Mouse (Mus musculus) layer of hippocampus, postnatal 14 days (tissue): ENCODE data around the gene Rpp25l. TPM values are rescaled to one million over a fixed set of nuclear protein-coding genes. Genes with fewer than 3 reads are reported as not detected.
"Not testable (repeated sequence)": the region's sequence is repeated elsewhere in the genome, so short reads cannot be mapped to it uniquely, and the experiment has no call there.

Experiments
- DNase-seq, 2 experiments: peaks; one replicate each; pipeline ENCODE4 v3.0.0; 2021 to 2022; ENCODE audit warnings: low spot score in 2 of 2, mixed read lengths in 1 of 2
- total RNA-seq, 2 experiments: library from RNA; stranded (reverse); gene quantifications; 2 replicates each; pipeline ENCODE4 v1.2.3; 2021

The Rpp25l gene
- total RNA-seq, 2 experiments from 2014 or later: 26.7 to 31.1 TPM

DNA sequence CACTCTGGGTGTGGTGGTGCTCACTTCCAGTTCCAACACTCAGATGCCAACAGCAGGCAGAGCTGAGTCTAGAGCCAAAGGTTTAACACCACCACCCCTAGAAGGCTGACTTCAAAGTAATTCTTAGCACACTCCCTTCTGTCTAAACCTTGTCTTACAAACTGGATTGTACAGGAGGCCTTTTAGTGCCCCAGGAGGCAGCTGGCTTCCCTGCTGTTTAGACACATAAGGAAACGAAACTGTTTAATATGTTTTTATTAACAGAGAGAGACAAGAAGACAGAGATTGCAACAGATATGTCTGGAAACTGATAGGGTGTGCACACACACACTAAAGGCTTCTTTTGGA lies 24.9 kb upstream of the Rpp25l start:
- DNase-seq: no peak

DNA sequence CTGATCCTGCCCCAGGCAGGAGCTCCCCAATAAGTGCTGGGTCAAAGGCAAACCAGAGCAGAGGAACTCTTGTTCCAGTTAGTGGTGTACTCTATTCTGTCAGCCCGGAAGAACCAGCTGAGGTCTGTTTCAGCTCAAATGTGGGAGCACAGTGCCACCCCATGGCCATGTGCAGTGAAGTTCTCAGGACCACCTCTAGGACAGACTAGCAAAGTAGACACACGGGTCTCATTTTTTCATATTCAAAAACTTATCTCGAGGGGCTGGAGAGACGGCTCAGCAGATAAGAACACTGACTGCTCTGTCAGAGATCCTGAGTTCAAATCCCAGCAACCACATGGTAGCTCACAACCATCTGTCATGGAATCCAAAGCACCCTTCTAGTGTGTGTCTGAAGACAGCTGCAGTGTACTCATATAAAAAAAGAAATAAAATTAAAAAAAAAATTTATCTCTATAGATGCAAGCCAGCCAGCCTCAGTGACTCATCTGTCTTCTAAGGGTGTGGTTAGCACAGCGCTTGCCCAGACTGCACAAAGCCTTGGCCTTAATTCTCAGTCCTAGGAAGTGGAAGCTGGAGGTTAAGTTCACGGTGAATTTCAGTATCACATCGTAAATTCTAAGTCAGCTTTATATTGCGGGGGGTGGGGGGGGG lies 24.4 kb upstream of the Rpp25l start:
- DNase-seq: peak; percentile 66 to 88

DNA sequence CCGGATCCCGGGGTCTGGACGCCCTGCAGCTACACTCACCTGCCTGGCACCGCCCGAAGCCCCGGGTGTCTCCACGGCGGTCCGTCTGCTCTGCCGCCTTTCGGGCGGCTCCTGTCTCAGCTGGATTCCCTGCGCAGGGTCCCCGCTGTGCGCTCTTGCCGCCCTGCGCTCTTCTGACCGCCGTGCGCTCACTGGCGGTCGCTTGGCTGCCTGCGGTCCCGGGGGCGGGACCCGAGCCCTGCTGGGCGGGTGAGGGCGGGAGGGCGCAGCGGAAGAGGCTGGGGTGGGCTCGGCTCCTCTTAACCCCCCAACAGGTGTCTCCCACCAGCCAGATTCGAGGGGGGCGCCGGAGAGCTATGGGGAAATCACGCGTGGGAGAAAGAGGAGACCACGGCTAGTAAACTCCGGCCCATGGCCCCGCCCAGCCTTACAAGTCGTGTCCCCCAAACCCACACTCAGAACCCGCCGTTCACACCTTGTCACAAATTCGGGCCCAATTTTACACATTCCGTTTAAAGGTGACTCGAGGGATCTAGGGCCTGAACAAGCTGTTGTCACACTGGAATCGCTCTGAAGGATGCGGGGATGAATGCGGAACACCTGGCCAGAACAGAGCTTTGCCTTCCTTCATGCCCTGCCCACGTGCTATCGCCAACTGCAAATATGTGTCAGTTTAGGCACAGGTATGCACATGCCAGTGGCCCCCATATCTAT lies 17.9 kb upstream of the Rpp25l start, which contains the start of gene Arid3c:
Gene Arid3c, minus strand, starts transcription at position 91 of the 714 bp plus-strand sequence.
- DNase-seq: no peak

DNA sequence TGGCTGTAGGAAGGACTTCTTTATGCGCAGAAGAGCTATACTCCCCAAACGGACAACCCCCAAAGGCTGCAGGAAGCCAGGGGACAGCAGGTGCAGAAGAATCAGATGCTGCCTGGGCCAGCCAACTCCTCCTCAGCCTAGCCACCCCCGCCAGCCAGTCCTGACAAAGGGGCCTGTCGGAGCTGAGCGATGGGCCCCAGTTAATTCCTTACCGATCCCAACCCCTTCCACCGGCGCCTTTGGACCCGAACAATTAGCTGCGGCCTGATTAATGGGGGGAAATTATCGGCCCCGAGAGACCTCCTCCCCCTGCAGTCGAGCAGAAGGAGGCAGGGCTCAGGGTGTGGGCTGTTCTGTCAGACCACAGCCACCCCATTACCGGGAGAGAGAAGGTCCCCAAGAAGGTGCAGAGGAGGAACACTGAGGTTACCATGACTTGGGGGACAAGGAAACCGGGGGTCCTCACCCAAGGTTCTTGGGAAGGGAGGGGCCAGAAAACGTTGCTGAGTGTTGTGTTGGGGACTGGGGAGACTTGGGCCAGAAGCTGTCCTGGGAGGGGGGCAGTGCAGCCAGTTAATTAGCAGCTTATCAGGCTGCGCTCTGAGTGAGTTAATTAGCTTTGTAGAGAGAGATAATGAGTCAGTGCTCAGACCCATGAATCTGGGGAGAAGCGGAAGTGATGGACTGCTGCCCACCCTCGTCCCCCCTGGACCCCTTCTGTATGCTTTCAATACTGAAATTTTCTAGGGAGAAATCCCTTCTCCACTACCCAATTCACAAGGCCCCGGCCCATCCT lies 13.7 kb upstream of the Rpp25l start:
- DNase-seq: no peak

DNA sequence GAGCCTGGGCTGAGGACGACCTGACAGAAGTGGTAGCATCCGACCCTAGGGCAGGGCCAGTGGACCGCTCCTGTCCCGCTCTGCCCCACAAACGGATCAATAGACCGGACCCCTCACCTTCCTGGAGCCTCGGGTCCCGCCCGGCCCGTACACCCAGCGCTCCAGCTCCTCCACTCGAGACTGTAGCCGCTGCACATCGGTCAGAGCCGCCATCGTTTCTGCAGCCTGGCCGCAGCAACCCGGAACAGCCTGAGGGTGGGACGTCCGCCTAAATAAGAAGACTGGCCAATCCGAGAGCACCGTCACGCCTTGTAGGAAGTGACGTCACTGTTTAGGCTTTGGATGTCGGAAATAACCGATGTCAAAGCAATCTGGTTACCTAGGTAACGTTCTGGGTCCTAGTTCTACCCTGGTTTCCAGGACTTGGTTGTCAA lies 9.6 kb upstream of the Rpp25l start, which contains the start of gene Dctn3:
Gene Dctn3, minus strand, starts transcription at position 253 of the 434 bp plus-strand sequence.
- peak; percentile 78 to 96 for DNase-seq

DNA sequence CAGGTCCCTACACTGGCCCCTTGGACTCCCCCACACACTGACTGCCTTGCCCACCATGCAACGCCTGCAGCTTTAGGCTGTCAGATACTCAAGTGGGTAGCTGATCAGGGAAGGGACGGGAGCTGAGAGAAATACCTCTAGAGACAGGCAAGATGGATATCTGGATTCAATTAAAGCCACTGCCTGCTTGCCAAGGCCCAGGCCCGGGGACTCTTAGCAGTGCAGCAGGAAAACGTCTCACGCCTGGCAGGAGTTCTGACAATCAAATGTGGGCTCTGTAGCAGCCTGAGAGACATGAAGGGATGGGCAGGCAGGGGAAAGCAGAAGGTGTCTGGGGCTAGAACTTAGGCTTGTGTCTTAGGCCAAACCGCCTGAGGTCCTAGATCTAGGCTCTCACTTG lies 3.5 kb upstream of the Rpp25l start:
- no peak for DNase-seq

DNA sequence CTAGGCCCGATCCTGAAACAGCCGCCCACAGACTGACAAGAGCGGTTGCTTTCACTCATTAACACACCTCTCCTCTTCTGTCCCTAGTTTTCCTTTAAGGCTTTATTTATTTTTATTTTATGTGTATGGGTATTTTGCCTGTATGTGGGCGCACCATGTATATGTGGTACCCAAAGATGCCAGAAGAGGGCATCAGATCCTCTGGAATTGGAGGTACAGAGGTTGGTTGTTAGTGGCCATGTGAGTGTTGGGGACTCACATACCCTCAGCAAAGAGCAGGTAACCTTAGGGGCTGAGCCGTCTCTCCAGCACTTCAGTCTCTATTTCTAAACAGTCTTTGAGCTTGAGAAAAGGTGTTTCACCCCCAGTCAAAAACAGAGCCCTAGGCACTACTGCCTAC lies 2.3 kb upstream of the Rpp25l start:
- DNase-seq: peak in 1 of 2 experiments; percentile 71

DNA sequence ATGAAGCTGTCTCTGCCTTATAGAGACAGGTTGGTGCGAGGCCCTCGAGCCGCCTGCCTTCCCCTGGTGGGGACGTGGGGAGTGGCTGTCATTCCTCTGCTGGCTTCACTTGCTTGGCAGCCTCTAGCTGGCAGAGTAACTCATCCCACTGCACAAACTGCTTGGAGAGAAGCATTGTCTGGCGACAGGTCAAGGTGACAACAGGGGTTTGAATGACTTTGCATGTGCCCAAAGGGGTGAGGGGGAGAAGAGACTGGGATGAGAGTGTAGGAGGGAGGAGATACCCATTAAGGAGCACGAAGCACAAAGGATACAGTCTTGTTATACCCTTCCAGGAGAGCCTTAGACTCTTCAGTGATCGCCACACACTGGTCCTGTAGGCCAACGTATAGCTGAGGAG lies 1.7 kb upstream of the Rpp25l start:
- no peak for DNase-seq

DNA sequence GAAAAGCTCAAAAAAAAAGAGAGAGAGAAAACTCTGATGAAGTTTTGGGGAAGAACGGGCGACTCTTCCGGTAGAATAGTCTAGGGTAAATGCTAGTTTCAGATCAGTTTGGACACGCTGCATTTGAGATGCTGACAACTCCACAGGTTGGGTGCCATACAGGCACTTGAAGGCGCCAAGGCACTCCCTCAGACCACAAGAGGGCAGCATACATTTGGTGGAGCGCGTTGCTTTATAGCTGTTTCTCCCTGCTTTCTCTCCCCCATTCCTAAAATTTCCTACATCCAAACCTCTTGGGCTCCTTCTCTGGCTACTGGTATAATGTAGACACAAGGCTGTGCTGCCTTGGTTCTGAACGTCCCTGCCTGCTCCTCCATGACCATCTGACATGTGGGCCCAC lies 942 bp upstream of the Rpp25l start:
- DNase-seq: peak in 1 of 2 experiments; percentile 81

DNA sequence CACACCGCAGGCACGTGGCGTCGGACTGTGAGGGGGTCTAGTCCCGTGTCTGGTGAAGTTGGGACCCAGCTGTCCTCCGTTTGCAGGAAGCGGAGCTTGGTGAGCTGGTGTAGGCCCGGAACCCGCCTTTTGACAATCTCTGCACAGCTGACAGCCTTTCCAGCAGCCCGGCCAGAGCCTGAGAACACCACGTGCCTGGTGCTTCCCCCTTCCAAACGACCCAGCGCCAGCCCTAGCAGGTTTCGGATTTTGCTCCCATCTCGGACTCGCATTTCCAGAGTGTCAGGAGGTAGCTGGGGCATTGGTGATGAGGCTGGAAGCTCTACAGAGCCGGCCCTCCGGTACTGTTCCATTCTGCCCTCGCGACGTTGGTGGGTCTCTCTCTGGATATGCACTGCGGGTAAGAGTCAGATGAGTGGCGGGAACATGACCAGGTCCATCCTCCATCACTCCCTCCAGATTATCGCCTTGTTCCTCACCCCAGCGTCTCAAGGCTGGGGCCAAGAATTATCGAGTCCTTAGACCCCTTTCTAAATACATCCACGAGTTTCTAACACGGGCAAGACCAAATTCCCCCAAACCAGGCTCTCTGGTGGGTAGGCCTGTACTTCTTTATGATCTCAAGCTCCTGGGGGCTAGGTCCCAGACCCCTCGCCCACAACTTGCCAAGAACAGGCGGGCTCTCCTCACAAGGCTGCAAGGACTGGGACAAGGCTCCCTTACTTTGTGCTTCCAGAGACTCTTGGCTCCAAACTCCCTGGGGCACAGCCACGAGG lies 725 bp downstream of the Rpp25l start:
- no peak for DNase-seq

DNA sequence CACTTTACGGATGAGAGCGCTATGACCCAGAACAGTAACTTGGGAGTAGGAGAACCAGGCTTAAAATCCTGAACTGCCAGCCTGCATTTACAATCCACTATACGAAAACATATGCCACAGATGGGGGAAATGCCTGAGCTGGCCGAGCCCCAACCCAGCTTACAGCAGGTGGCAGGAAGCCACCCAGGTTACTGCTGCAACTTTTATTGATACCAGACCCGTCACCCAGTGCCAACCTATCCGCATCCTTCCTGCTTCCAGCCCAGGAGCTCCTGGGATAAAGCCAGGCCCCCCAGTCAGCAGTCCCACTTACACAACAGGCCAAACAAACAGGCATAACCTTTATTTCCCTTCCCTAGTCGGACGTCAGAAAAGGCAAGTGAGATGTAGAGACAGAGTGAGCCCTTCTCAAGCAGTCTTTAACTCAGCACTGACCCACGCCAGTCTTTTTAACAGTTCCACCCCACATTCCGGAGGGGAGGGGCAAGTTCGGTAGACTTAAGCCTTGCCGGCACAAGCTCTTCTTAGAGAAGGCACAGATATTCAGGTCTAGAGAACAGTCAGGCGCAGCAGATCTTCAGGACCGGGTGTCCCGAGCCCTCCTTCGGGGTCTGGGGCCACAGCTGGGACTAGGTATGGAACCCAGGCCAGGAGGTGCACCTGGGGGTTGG lies 1.5 kb downstream of the Rpp25l start:
- DNase-seq: no peak

DNA sequence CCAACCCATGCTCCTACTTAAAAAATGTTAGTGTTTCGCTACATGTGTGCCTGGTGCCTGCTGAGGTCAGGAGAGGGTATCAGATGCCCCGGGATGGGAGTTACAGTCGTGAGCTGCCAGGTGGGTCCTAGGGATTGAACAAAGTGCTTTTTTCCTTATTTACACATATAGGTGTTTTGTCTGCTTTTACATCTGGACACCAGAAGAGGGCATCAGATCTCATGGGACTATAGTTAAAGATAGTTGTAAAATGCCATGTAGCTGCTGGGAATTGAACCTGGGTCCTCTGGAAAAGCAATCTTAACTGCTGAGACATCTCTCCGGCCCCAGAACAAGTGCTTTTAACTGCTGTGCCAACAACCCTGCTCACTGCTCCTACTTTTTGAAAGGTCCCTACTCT lies 3.1 kb downstream of the Rpp25l start:
- no peak for DNase-seq

DNA sequence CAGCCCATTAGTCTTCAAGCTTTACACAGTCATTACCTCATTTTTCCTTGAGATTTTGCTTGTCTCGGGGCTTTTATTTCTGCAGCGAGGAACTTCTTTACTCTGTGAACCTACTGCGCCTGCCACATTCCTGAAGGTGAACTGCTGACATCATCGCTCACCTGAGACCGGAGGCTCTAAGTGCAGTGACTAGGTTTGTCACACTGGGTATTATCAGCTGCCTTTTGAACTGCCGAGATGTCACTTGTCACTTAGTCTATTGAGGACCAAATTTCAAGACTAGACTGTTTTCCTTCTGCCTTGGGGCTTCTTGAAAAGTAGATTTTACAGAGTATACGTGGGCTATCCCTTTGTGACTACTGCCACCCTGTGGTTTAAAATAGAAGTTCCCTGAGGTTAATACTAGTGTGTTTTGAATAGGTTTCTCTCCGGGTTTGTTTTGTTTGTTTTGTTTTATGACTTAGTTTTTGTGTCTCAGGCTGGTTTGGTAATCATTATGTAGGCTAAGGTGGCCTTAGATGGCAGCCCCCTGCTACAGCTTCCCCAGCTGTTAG lies 5.1 kb downstream of the Rpp25l start:
- peak in 1 of 2 experiments; percentile 86 for DNase-seq

DNA sequence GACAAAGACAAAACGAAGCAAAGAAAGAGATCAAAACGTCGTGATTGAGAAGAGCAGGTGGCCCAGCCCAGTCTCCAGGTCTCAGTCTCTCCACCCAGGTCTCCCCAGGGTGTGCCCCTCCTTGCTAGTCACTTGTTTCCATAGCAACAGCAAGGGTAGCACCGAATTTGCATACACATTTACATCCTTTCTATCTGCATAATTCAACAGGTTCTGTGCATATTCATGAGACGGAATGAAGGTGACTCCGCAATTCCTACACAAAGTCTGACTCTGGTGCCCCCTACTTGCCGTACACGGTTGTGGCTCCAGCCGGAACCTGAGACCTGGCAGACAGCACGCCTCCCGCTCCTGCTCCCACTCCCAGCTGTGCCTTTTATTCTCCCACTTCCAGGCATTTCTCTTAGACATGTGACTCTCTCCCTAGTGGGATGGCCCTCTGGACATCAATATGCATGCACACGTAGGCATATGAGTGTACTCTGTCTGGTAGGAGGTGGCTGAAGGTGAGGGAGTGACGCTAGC lies 6.3 kb downstream of the Rpp25l start:
- DNase-seq: no peak

DNA sequence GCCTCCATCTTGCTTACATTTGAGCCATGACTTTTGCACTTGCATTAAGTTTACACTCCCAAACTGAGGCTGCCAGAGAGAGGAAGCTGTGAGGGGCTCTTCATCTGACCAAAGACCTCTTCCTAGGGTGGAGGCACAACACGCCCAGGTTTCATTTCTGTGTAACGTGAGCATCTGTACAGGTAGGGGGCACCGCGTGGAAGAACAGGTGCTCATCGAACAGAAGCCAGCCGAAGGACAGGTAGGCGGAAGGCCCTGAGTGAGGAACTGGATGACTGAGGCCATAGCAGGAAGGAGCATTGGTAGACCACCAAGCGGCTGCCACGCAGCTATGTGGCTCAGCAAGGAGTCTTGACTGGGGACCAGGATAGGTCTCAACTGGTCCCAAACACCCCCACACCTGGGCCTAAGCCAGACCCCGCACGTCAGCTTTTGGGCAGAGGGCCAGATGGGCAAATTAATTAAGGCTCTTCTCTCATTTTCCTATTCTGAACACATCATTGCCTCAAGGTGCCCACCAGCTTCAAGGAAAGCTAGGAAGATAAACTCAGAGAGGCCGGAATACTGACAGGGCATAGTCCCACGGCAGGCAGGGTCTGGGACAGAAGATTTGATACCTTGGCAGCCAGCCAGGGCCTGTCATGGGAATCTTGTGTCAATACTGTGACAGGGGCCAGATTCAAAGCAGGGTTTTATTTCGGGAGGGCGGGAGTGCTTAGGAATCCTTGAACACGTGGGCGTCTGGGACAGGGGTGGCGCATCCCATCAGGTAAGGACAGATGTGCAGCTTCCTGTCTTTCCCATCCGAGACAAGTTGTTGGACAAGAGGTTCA lies 7.2 kb downstream of the Rpp25l start:
- DNase-seq: no peak

DNA sequence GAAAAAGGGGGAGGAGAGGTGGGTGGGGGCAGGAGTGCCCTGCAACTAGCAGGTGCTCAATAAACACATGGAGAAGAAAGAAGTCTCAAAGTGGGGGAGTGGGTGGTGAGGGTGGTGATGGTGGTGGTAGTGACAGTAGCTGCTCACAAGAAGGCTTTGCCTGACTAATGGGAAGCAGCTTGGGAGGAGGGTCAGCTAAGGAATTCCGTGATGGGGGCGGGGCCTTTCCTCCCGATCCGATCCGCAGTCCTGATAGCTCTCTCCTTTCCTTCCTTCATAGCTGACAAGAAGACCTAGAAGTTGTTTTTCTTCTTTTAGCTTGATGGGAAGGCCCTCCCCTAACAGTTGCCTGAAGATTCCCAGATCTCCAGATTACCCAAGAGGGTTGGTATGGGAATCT lies 8.7 kb downstream of the Rpp25l start:
- no peak for DNase-seq

DNA sequence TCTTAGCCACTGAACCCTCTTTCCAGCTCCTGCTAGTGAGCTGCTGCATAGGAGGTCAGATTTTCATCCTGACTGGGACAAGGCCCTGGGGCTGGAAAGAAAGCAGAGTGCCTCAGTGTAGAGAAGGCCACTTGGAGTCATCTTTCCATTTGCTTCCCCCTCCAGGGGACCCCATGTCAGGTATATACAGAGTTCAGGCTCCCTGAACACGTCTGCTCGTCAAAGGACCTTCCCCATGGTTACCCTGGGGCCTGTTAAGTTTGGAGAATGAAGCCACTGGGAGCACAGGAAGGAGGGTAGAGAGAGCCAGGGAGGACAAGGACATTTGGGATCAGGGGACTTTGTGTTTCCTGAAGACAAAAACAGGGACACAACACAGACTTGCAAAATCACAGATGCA lies 11.1 kb downstream of the Rpp25l start:
- DNase-seq: not testable (repeated sequence)

DNA sequence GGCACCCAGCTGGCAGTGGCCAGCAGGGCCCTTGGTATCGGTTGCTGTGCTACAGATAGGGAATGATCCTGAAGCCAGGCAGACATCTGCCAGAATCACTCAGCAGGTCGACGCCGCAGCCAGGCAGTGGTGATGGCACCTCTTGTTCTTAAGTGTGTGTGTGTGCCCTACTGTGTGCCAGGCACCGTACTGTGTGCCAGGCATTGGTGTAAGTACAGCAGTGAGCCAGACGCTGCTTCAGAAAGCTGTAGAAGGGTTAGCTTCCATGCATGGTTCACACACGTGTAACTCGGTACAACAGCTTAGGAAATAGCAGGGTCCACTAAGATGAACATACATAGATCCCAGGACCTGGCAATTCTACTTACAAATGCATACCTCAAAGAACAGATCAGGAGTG lies 13.1 kb downstream of the Rpp25l start:
- DNase-seq: not testable (repeated sequence)

DNA sequence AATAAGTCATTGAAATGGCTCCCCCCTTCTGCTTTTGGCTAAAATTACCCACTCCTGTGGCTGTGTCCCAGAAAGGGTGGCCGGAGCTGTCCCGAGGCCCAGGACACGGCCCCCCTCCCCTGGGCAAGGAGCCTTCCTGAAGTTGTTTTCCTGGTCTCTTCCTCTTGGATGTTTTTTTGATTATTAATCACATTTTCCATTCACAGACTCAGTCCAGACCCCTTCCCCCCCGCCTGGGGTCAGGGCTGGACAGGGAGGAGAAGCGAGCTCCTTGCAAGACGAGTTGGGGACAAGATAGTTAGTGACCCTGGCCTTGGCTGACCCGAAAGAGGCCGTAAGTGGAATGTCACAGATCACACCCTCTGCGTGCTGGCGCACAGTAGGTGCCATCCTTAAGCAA lies 13.6 kb downstream of the Rpp25l start, which contains the start of gene Il11ra1:
Gene Il11ra1, plus strand, starts transcription at position 207 of the 400 bp plus-strand sequence.
- DNase-seq: not testable (repeated sequence)
